Mouse (Mus musculus) midbrain, embryonic 14.5 days (tissue): ENCODE data around the gene Apoa1. TPM values are rescaled to one million over a fixed set of nuclear protein-coding genes. Genes with fewer than 3 reads are reported as not detected.

Source experiments
- ATAC-seq: fragments of 200-750 bp; cut with Nextera tagmentation; 2 replicates; pipeline ENCODE4 v1.8.0; 2017; ENCODE audit warnings: moderate number of reproducible peaks, moderate library complexity; ENCODE audit not compliant: low FRiP score, low TSS enrichment
- DNase-seq: peaks from one replicate; pipeline ENCODE4 v3.0.0-alpha.2; 2015
- H3K27ac ChIP-seq: fragments of 300-500 bp; sonication (generic); replicated peaks from 2 replicates; pipeline ENCODE4 v1.5.1; 2014; ENCODE audit warnings: mild to moderate bottlenecking, low read depth, low read length, moderate library complexity
- H3K27me3 ChIP-seq: fragments of 300-500 bp; sonication (generic); 2 replicates; pipeline ENCODE4 v1.6.1; 2014; ENCODE audit warnings: low read length, control low read depth, mixed read lengths; ENCODE audit not compliant: control insufficient read depth, insufficient read depth
- H3K36me3 ChIP-seq: fragments of 300-500 bp; sonication (generic); 2 replicates; pipeline ENCODE4 v1.6.1; 2014; ENCODE audit warnings: low read length, control low read depth; ENCODE audit not compliant: control insufficient read depth, insufficient read depth
- H3K4me1 ChIP-seq: fragments of 300-500 bp; sonication (generic); 2 replicates; pipeline ENCODE4 v1.6.1; 2014; ENCODE audit warnings: mild to moderate bottlenecking, antibody characterized with exemption, low read length, control low read depth; ENCODE audit not compliant: control insufficient read depth, insufficient read depth
- H3K4me2 ChIP-seq: fragments of 300-500 bp; sonication (generic); 2 replicates; pipeline ENCODE4 v1.6.1; 2014; ENCODE audit warnings: mild to moderate bottlenecking, low read length, moderate library complexity
- H3K4me3 ChIP-seq: fragments of 300-500 bp; sonication (generic); replicated peaks from 2 replicates; pipeline ENCODE4 v1.5.1; 2014; ENCODE audit warnings: low read depth, low read length
- H3K9ac ChIP-seq: fragments of 300-500 bp; sonication (generic); replicated peaks from 2 replicates; pipeline ENCODE4 v1.6.1; 2014; ENCODE audit warnings: mild to moderate bottlenecking, low read length, moderate library complexity
- H3K9me3 ChIP-seq: fragments of 300-500 bp; sonication (generic); 2 replicates; pipeline ENCODE4 v1.6.1; 2016; ENCODE audit warnings: low read length, control low read depth, mixed read lengths; ENCODE audit not compliant: control insufficient read depth
- WGBS: fragments of 180-500 bp; shearing (Covaris S2); extraction: QIAGEN DNeasy Blood & Tissue Kit; methylation state at CpG from one replicate; pipeline ENCODE4 v1.1.7; 2014; 5-methylcytosine and 5-hydroxymethylcytosine counted together
- polyA plus RNA-seq: library from polyadenylated mRNA; unstranded; fragments of >200 nt; fragmentation: Nextera tagmentation; extraction: Ambion mirVana; gene quantifications from 2 replicates; pipeline ENCODE4 v1.2.1, GENCODE M21; 2014

The Apoa1 gene
- polyA plus RNA-seq, 1 experiment from 2014 or later: 4.2 TPM

DNA sequence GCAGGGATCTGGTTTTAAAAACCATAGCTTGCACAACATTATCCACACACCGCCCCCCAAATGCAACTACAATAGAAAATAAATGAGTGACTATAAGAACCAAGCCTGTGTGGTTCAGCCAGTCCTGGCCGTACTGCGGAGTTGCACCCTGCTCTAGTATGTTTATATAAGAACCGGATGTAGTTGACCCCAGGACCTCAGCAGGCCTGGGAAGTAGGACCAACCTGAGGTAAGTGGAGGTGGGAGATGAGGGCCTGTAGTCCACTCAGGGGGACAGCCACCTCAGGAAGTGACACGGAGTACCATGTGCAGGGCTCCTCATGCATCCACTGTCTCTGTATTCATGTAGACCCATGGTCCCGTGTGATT, 20.9 kb upstream of the Apoa1 start:
- WGBS: 97% methylated on average over 6 of the region's 6 CpGs
- ATAC-seq: no peak
- peaks cover 90% of the 10 kb centered on the region for H3K36me3 ChIP-seq

DNA sequence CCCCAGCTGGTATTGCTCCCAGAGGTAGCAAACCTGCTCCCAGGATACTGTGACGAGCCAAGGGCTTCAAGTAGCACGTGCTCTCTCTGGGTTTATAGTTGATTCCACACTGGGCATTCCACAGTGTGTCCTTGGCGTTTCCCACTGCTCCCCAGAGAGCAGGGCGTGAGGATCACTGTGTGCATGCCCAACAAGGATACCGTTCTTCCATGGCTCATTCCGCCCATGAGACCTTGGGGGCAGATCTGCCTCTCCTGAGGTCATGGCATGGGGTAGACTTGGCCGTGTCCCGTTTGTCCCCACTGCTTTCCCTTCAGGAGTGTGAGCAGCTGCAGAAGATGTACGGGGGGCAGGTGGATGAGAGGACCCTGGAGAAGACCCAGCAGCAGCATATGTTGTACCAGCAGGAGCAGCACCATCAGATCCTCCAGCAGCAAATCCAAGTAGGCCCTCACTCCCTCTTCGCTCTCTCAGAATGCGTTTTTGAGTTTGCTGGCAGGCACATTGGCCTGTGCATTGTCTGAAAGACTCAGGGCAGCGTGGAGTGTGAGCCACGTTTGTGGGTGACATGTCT, 19.9 kb upstream of the Apoa1 start:
- Histone ChIP-seq H3K4me3 (no peak overlapping the region), H3K27me3 (no peaks in the 10 kb centered on the region), H3K9me3 (no peaks in the 10 kb centered on the region), H3K4me2 (no peak overlapping the region), H3K9ac (no peak overlapping the region), H3K36me3 (peaks cover 88% of the 10 kb centered on the region), H3K4me1 (no peaks in the 10 kb centered on the region), H3K27ac (no peak overlapping the region)
- DNase-seq (no peak), ATAC-seq (no peak)
- WGBS: 89% methylated on average over 13 of the region's 13 CpGs

More for the DNA sequence above, 20.9 kb upstream of the Apoa1 start:
- Histone ChIP-seq H3K4me3 (no peak overlapping the region), H3K4me2 (no peak overlapping the region), H3K27me3 (no peaks in the 10 kb centered on the region), H3K4me1 (no peaks in the 10 kb centered on the region), H3K9ac (no peak overlapping the region), H3K27ac (no peak overlapping the region), H3K9me3 (no peaks in the 10 kb centered on the region)
- no peak for DNase-seq

GRCm38 (mm10) chr9:46210473-46210872, 17.9 kb upstream of the Apoa1 start:
- no peak for ATAC-seq
- H3K9ac ChIP-seq: no peak overlapping the region
- H3K4me3 ChIP-seq: no peak overlapping the region
- H3K9me3 ChIP-seq: no peaks in the 10 kb centered on the region
- peaks cover 80% of the 10 kb centered on the region for H3K36me3 ChIP-seq
- H3K27me3 ChIP-seq: no peaks in the 10 kb centered on the region
- WGBS: 93% methylated on average over 12 of the region's 12 CpGs
- no peak for DNase-seq
- H3K27ac ChIP-seq: no peak overlapping the region
- no peak overlapping the region for H3K4me2 ChIP-seq
- H3K4me1 ChIP-seq: no peaks in the 10 kb centered on the region

DNA sequence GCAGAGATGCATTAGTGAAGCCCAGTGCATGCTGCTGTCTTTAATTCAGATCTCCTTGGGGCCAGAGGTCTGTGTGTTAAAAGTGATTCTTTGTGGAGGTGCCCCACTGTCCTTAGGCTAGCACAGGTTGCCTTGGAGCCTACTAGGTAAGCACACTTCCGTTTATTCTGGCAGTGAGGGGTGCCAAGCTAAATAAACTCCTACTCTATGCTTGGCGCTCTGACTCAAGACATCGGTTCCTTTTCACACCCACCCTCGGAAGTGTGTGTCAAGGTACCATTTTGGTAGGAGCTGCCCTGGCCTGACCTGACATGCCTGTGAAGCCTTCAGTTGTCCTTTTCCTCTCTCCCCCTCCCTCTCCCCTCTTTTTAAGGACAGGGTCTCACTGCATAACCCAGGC, 14.1 kb upstream of the Apoa1 start:
- Histone ChIP-seq H3K27me3 (no peaks in the 10 kb centered on the region), H3K4me1 (no peaks in the 10 kb centered on the region), H3K36me3 (peaks cover 50% of the 10 kb centered on the region), H3K4me3 (no peak overlapping the region), H3K9ac (no peak overlapping the region), H3K27ac (no peak overlapping the region), H3K4me2 (no peak overlapping the region), H3K9me3 (no peaks in the 10 kb centered on the region)
- no peak for ATAC-seq
- DNase-seq: no peak
- WGBS: 96% methylated on average over 4 of the region's 4 CpGs

GRCm38 (mm10) chr9:46214946-46215337, 13.4 kb upstream of the Apoa1 start:
- WGBS: 95% methylated on average over 10 of the region's 10 CpGs
- no peaks in the 10 kb centered on the region for H3K27me3 ChIP-seq
- H3K4me2 ChIP-seq: no peak overlapping the region
- no peak overlapping the region for H3K9ac ChIP-seq
- peaks cover 52% of the 10 kb centered on the region for H3K36me3 ChIP-seq
- H3K4me3 ChIP-seq: no peak overlapping the region
- H3K4me1 ChIP-seq: no peaks in the 10 kb centered on the region
- DNase-seq: no peak
- no peaks in the 10 kb centered on the region for H3K9me3 ChIP-seq
- ATAC-seq: no peak
- no peak overlapping the region for H3K27ac ChIP-seq

- H3K27me3 ChIP-seq: no peaks in the 10 kb centered on the region
- no peak overlapping the region for H3K27ac ChIP-seq
- ATAC-seq (no peak), DNase-seq (no peak)
- H3K4me2 ChIP-seq: no peak overlapping the region
- peaks cover 52% of the 10 kb centered on the region for H3K36me3 ChIP-seq
- H3K4me3 ChIP-seq: no peak overlapping the region
- no peak overlapping the region for H3K9ac ChIP-seq
- no peaks in the 10 kb centered on the region for H3K9me3 ChIP-seq
- 88% methylated on average over 11 of the region's 11 CpGs for WGBS
- no peaks in the 10 kb centered on the region for H3K4me1 ChIP-seq
Measured at GRCm38 (mm10) chr9:46215338-46216322, 12.8 kb upstream of the Apoa1 start.

DNA sequence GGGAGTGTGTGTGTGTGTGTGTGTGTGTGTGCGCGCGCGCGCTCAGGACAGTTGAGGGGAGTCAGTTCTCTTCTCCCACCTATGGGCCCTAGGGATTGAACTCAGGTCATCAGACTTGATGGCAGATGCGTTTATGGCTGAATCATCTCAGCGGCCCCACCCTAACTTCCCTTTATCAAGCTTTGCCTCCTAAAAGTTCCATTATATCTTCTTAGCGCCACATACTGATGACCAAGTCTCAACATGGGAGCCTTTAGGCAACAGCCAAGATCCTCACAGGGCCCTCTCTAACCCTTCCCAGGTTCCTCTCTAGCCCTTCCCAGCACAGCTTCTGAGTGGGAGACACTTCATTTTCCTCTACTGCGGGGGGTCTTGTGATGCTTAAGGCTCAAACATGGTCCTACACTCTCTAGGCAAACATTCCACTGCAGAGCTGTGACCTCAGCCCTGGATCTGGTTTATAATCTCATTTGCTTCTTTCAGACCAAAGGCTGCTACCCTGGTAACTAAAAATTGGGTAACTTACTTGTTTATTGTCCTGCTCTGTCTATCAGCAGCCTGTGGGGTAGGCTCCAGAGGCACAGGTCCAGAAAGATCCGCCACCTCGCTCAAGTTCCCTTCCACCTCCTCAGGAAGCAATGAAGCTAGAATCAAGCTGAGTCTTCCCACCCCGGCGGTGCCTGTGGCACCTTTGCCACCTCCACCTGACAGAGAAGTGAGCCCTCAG, 11.5 kb upstream of the Apoa1 start:
- H3K36me3 ChIP-seq: peaks cover 53% of the 10 kb centered on the region
- no peaks in the 10 kb centered on the region for H3K4me1 ChIP-seq
- H3K9me3 ChIP-seq: no peaks in the 10 kb centered on the region
- H3K27me3 ChIP-seq: no peaks in the 10 kb centered on the region
- WGBS: 97% methylated on average over 13 of the region's 13 CpGs
- no peak overlapping the region for H3K4me2 ChIP-seq
- no peak overlapping the region for H3K27ac ChIP-seq
- no peak overlapping the region for H3K4me3 ChIP-seq
- DNase-seq (no peak), ATAC-seq (no peak)
- H3K9ac ChIP-seq: no peak overlapping the region

- ATAC-seq (no peak), DNase-seq (no peak)
- Histone ChIP-seq H3K4me3 (no peak overlapping the region), H3K27ac (no peak overlapping the region), H3K27me3 (no peaks in the 10 kb centered on the region), H3K36me3 (peaks cover 55% of the 10 kb centered on the region), H3K9me3 (no peaks in the 10 kb centered on the region), H3K4me2 (no peak overlapping the region), H3K9ac (no peak overlapping the region), H3K4me1 (no peaks in the 10 kb centered on the region)
- 86% methylated on average over 9 of the region's 9 CpGs for WGBS
Measured at GRCm38 (mm10) chr9:46218176-46218575, 10.2 kb upstream of the Apoa1 start.
